Mouse (Mus musculus): ENCODE results near the gene Gm10031. TPM values are rescaled to one million over a fixed set of nuclear protein-coding genes. Genes with fewer than 3 reads are reported as not detected.
A peak's percentile ranks its signal among the peaks of the same experiment; 100 is the strongest.
"Not testable (repeated sequence)": the region's sequence is repeated elsewhere in the genome, so short reads cannot be mapped to it uniquely, and the experiment has no call there.

Gene Gm10031
- 0.23 and 0.32 TPM in 2 replicates for polyA plus RNA-seq (2016; fragmentation: Nextera tagmentation; extraction: Ambion mirVana)

DNA sequence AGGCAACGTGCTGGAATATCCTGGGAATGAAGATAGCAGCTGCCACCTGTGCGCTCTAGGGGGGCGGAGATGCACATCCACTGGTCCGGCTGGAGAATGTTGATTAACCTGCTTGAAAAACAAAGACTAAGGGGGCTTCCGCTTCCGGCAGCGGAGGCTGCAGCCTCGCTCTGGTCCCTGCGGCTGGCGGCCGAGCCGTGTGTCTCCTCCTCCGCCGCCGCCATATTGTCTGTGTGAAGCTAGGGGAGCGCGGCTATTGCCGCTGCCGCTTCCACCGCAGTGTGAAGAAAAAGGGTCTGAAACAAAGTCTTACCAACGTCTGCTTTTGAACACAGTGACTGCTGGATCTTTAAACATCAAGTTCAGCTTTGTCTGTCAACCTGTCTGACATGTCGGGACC, at the start of gene Gm10031:
Gene Gm10031 (plus strand): TSS at position 171 of the 400 bp plus-strand sequence.
- H3K36me3 ChIP-seq; H3K27me3 ChIP-seq (ENCODE audit: insufficient read depth, poor library complexity, severe bottlenecking); DNase-seq (ENCODE audit: low spot score); H3K4me3 ChIP-seq; H3K9me3 ChIP-seq; H3K4me1 ChIP-seq; H3K27ac ChIP-seq: not testable (repeated sequence)
- WGBS: 89% methylated on average over 22 of the region's 22 CpGs

DNA sequence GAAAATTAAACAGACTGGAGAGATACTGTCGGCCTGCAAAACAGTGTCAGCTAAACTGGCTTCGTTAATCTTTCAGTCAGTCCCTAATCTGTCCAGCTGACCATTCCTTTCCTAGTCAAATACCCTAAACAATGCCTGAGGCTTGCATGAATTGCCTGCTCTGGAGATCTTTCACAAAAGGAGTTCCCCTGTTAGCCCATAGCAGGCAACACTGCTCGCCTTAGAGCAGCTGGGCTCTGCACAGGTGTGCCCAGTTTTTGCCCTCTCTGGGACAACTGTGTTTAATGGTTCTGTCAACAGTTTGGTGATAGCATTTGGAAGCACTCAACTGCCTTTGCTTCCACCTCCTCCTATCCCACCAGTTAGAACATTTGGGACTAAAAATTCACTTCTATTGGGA, 49.0 kb upstream of the Gm10031 start:
- H3K4me3 ChIP-seq: no peak overlapping the region
- DNase-seq (ENCODE audit: low spot score): no peak
- no peaks in the 10 kb centered on the region for H3K27me3 ChIP-seq (ENCODE audit: insufficient read depth, poor library complexity, severe bottlenecking)
- 0 out of 2 replicates have a peak overlapping the region, but pooled peaks have one; percentile 18 for H3K27ac ChIP-seq
- H3K9me3 ChIP-seq: no peaks in the 10 kb centered on the region
- peaks cover 17% of the 10 kb centered on the region for H3K4me1 ChIP-seq
- peaks cover 2% of the 10 kb centered on the region; the same call in 1 of the 2 replicates for H3K36me3 ChIP-seq
- WGBS: 47% methylated on average over 3 of the region's 3 CpGs

DNA sequence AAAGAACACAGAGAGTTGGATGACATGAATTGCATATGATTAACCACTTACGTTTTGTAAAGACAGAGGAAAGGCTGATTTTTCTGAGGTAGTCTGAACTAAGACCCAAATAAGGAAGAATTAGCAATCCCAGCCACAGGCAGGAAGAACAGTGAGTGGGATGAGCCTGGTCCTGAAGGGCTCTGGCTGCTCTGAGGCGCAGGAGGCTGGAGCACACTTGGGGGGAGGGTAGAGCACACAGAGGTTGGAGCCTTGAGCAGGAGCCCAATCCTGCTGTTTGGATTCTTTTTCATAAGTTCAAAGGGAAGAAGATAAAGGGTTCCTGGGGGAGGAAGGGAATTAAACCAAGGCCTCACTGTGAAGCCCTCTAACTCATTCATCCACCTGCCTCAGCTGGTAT, 47.8 kb upstream of the Gm10031 start:
- H3K9me3 ChIP-seq: no peaks in the 10 kb centered on the region
- no peak for DNase-seq (ENCODE audit: low spot score)
- H3K27ac ChIP-seq: no peak overlapping the region

DNA sequence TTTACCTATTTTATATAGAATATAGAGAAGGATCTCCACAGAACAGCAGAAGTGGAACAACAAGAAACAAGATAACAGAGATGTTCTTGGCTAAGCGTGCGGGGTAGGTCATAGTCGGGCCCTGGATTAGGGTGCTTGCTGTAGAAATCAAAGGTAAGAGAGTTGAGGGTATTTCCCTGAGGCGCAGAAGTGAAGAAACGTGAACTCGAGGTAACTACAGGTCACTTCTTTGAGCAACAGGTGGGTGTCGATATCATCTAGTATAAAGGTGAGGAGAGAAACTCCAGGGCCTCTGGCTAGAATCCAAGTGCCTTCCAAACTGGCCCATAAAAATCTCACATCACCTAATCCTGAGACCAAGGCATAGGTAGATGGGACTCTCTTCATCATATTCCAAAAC, 47.3 kb upstream of the Gm10031 start:
- Histone ChIP-seq H3K27me3 (ENCODE audit: insufficient read depth, poor library complexity, severe bottlenecking) (no peaks in the 10 kb centered on the region), H3K4me1 (peaks cover 12% of the 10 kb centered on the region), H3K4me3 (no peak overlapping the region), H3K27ac (no peak overlapping the region), H3K9me3 (no peaks in the 10 kb centered on the region), H3K36me3 (no peaks in the 10 kb centered on the region)
- 51% methylated on average over 7 of the region's 7 CpGs for WGBS
- DNase-seq (ENCODE audit: low spot score): no peak

More for the DNA sequence above, 47.8 kb upstream of the Gm10031 start:
- H3K4me1 ChIP-seq: peaks cover 13% of the 10 kb centered on the region
- no peaks in the 10 kb centered on the region for H3K36me3 ChIP-seq
- no peaks in the 10 kb centered on the region for H3K27me3 ChIP-seq (ENCODE audit: insufficient read depth, poor library complexity, severe bottlenecking)
- 40% methylated on average over 2 of the region's 2 CpGs for WGBS
- no peak overlapping the region for H3K4me3 ChIP-seq

GRCm38 (mm10) chr1:156481826-156482225, 42.0 kb upstream of the Gm10031 start:
- no peaks in the 10 kb centered on the region for H3K36me3 ChIP-seq
- H3K4me1 ChIP-seq: no peaks in the 10 kb centered on the region
- no peaks in the 10 kb centered on the region for H3K27me3 ChIP-seq (ENCODE audit: insufficient read depth, poor library complexity, severe bottlenecking)
- H3K9me3 ChIP-seq: no peaks in the 10 kb centered on the region
- no peak for DNase-seq (ENCODE audit: low spot score)
- H3K4me3 ChIP-seq: no peak overlapping the region
- WGBS: 82% methylated on average over 3 of the region's 3 CpGs
- no peak overlapping the region for H3K27ac ChIP-seq

DNA sequence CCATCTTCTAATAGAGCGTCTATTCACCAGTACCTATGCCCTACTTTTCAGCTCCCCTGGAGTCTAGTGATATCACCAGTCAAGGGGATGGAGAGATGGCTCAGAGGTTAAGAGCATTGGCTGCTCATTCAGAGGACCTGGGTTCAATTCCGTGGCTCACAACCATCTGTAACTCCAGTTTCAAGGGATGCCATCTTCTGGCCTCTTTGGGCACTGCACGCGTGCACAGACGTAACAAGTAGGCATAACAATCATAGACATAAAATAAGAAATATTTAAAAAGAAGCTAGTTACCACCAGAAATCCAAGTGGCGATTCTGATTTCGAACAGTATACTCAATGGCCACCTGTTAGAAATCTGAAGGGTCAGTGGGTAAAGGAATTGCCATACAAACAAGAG, 36.3 kb upstream of the Gm10031 start:
- H3K4me3 ChIP-seq: no peak overlapping the region
- no peaks in the 10 kb centered on the region for H3K4me1 ChIP-seq
- no peak for DNase-seq (ENCODE audit: low spot score)
- H3K27me3 ChIP-seq (ENCODE audit: insufficient read depth, poor library complexity, severe bottlenecking): no peaks in the 10 kb centered on the region
- WGBS: 89% methylated on average over 7 of the region's 7 CpGs
- no peak overlapping the region for H3K27ac ChIP-seq
- H3K9me3 ChIP-seq: no peaks in the 10 kb centered on the region
- H3K36me3 ChIP-seq: no peaks in the 10 kb centered on the region

GRCm38 (mm10) chr1:156488031-156488430, 35.8 kb upstream of the Gm10031 start:
- no peak overlapping the region for H3K27ac ChIP-seq
- H3K9me3 ChIP-seq: no peaks in the 10 kb centered on the region
- H3K36me3 ChIP-seq: no peaks in the 10 kb centered on the region
- DNase-seq (ENCODE audit: low spot score): no peak
- 82% methylated on average over 5 of the region's 5 CpGs for WGBS
- no peak overlapping the region for H3K4me3 ChIP-seq
- no peaks in the 10 kb centered on the region for H3K27me3 ChIP-seq (ENCODE audit: insufficient read depth, poor library complexity, severe bottlenecking)
- H3K4me1 ChIP-seq: no peaks in the 10 kb centered on the region

GRCm38 (mm10) chr1:156491226-156491796, 32.5 kb upstream of the Gm10031 start:
- 73% methylated on average over 4 of the region's 4 CpGs for WGBS
- H3K9me3 ChIP-seq: no peaks in the 10 kb centered on the region
- H3K27me3 ChIP-seq (ENCODE audit: insufficient read depth, poor library complexity, severe bottlenecking): no peaks in the 10 kb centered on the region
- no peak for DNase-seq (ENCODE audit: low spot score)
- no peak overlapping the region for H3K27ac ChIP-seq
- H3K4me3 ChIP-seq: no peak overlapping the region
- H3K36me3 ChIP-seq: no peaks in the 10 kb centered on the region
- H3K4me1 ChIP-seq: no peaks in the 10 kb centered on the region

DNA sequence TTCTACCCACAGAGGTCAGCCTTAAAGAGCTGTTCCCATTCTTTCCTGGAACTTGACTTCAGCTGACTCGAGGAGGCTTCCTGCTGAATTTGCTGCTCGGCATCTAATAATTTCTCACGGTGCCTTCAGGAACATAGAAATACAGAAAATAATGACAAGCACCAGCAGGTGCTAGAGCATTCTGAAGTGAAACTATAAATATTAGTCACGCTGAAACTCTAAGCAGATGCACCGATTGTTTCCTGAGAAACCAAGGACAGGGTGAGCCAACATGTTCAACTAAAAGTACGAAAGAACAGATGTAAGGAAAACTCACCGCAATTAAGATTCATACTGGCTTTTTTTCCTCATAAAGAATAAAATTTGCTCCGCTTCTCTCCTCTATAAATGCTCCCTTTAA, 28.8 kb upstream of the Gm10031 start:
- Histone ChIP-seq H3K36me3 (no peaks in the 10 kb centered on the region), H3K27me3 (ENCODE audit: insufficient read depth, poor library complexity, severe bottlenecking) (no peaks in the 10 kb centered on the region), H3K27ac (no peak overlapping the region), H3K9me3 (no peaks in the 10 kb centered on the region), H3K4me3 (no peak overlapping the region), H3K4me1 (no peaks in the 10 kb centered on the region)
- no peak for DNase-seq (ENCODE audit: low spot score)
- WGBS: 87% methylated on average over 8 of the region's 8 CpGs

DNA sequence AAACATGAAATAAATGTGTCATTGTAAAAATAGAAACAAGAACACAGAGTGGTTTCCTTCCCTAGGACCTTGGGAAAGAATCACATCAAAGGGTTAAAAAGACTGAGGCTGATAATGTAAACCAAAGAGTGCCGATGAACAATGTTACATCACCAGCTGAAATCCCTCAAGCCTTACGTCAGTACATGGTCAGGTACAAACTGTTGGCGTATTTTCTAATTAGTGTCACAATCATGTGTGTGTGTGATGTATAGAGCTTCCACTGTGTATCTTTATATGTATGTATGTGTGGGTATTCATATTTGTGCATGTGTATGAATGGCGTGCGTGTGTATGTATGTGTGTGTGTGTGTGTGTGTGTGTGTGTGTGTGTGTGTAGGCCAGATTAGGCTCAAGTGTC, 26.9 kb upstream of the Gm10031 start:
- WGBS: 71% methylated on average over 5 of the region's 5 CpGs
- Histone ChIP-seq H3K36me3 (no peaks in the 10 kb centered on the region), H3K4me3 (no peak overlapping the region), H3K4me1 (no peaks in the 10 kb centered on the region), H3K9me3 (no peaks in the 10 kb centered on the region), H3K27me3 (ENCODE audit: insufficient read depth, poor library complexity, severe bottlenecking) (no peaks in the 10 kb centered on the region), H3K27ac (no peak overlapping the region)
- DNase-seq (ENCODE audit: low spot score): no peak

DNA sequence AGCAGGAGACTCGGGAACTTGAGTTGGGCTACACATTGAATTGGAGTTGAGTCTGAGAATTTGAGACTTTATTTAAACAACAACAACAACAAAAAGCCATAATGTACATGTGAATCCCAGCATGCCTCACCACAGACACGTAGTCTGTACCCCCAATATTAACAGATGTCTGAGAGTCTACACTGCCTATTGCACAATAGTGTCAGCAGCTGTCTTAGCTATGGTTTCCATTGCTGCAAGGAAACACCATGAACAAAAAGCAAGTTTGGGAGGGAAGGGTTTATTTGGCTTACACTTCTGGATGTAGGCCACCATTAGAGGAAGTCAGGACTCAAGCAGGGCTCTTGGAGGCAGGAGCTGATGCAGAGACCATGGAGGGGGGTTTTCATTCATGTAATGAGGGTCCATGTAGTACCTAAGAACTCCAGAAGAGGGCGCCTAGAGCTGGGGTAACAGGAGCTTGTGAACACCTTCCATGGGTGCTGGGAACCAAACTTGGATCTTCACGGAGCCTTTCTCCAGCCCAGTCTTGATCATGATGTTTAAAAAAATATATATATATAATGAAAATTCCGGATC, 18.8 kb upstream of the Gm10031 start:
- no peak for DNase-seq (ENCODE audit: low spot score)
- Histone ChIP-seq H3K36me3 (no peaks in the 10 kb centered on the region), H3K9me3 (no peaks in the 10 kb centered on the region), H3K4me3 (no peak overlapping the region), H3K4me1 (no peaks in the 10 kb centered on the region), H3K27ac (no peak overlapping the region), H3K27me3 (ENCODE audit: insufficient read depth, poor library complexity, severe bottlenecking) (no peaks in the 10 kb centered on the region)
- WGBS: 66% methylated on average over 5 of the region's 5 CpGs

DNA sequence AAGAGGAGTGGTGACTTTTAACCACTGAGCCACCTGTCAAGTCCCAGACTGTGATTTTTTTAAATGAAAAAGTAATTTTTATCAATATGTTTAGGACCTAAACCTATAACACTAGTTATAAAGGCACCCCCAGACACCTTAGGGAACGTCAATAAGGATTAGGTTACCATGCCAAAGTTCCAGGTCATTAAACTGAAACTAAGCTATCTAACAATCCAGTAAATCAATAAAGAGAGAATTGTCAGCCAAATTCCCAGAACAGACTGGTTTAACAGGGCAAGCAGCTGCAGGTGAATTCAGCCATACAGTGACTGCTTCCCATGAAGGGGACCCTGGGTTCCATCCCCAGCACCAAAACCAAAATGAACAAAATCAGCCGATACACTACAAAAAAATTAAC, 17.9 kb upstream of the Gm10031 start:
- Histone ChIP-seq H3K4me3 (no peak overlapping the region), H3K27me3 (ENCODE audit: insufficient read depth, poor library complexity, severe bottlenecking) (no peaks in the 10 kb centered on the region), H3K36me3 (no peaks in the 10 kb centered on the region), H3K4me1 (no peaks in the 10 kb centered on the region), H3K27ac (no peak overlapping the region), H3K9me3 (no peaks in the 10 kb centered on the region)
- WGBS: 77% methylated on average over 2 of the region's 2 CpGs
- DNase-seq (ENCODE audit: low spot score): no peak

- H3K4me3 ChIP-seq: no peak overlapping the region
- no peaks in the 10 kb centered on the region for H3K9me3 ChIP-seq
- no peaks in the 10 kb centered on the region for H3K36me3 ChIP-seq
- DNase-seq (ENCODE audit: low spot score): no peak
- H3K27me3 ChIP-seq (ENCODE audit: insufficient read depth, poor library complexity, severe bottlenecking): no peaks in the 10 kb centered on the region
- no peak overlapping the region for H3K27ac ChIP-seq
- no peaks in the 10 kb centered on the region for H3K4me1 ChIP-seq
- 77% methylated on average over 3 of the region's 3 CpGs for WGBS
Measured at GRCm38 (mm10) chr1:156507753-156508152, 16.1 kb upstream of the Gm10031 start.
